Mouse (Mus musculus) layer of hippocampus, adult 2 months (tissue): ENCODE measurements around the gene Sag. TPM values are rescaled to one million over a fixed set of nuclear protein-coding genes. Genes with fewer than 3 reads are reported as not detected.
A peak's percentile ranks its signal among the peaks of the same experiment; 100 is the strongest.

Experiments
- DNase-seq, 2 experiments: peaks; one replicate each; pipeline ENCODE4 v3.0.0; 2022; ENCODE audit warnings: low spot score in 2 of 2
- H3K27ac ChIP-seq: fragments of 200-600 bp; 2 replicates; pipeline ENCODE4 v1.8.1; 2022
- H3K4me3 ChIP-seq: fragments of 200-600 bp; 2 replicates; pipeline ENCODE4 v1.8.1; 2022; ENCODE audit warnings: mild to moderate bottlenecking
- CTCF ChIP-seq: fragments of 200-600 bp; conservative IDR thresholded peaks from 2 replicates; pipeline ENCODE4 v1.8.1; 2022; ENCODE audit warnings: antibody characterized with exemption, mild to moderate bottlenecking, moderate library complexity
- total RNA-seq, 2 experiments: library from RNA; stranded (reverse); gene quantifications; 2 replicates each; pipeline ENCODE4 v1.2.3; 2021

Gene Sag
- total RNA-seq, 2 experiments from 2014 or later = 2.0 to 2.6 TPM

DNA sequence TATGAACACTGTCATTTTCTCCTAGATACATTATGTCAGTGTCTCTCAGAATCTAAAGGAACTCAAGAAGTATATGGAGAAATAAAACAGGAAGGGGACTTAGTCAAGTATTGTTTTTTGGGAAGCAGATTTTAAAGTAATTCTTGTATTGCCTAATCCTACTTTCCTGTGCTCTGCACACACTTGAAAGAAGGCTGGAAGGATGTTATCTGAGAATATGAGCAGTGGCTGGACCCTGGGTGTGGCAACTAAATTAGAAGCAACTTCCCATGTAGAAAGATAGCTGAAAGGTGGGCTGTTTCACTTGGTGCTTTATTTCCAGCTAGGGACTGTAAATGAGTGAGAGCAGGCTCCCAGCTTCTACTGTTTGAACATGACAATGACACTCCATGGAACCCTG is 69.6 kb downstream of the Sag start:
- no peak for DNase-seq
- Histone ChIP-seq H3K27ac (no peak overlapping the region), H3K4me3 (no peak overlapping the region)
- TF ChIP-seq CTCF = no peak

DNA sequence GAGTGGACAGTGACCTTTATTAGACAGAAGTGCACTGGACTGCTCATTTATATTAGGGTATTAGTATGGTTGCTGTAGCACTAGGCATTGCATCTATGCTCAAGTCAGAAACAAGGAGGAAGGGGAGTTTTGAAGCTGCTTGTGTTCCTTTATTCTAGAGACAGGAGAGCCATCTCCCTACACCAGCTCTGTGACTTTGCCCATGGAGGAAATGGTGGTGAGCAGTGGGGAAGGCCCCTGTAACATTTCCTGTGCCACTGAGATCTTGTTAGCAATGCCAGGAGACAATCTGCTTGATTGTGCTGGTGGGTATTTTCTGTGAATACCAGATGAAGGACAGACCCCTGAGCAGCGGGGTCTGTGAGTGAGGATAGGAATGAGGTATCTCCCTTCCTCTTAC is 72.6 kb downstream of the Sag start:
- H3K4me3 ChIP-seq = no peak overlapping the region
- TF ChIP-seq CTCF = no peak
- no peak overlapping the region for H3K27ac ChIP-seq
- no peak for DNase-seq

DNA sequence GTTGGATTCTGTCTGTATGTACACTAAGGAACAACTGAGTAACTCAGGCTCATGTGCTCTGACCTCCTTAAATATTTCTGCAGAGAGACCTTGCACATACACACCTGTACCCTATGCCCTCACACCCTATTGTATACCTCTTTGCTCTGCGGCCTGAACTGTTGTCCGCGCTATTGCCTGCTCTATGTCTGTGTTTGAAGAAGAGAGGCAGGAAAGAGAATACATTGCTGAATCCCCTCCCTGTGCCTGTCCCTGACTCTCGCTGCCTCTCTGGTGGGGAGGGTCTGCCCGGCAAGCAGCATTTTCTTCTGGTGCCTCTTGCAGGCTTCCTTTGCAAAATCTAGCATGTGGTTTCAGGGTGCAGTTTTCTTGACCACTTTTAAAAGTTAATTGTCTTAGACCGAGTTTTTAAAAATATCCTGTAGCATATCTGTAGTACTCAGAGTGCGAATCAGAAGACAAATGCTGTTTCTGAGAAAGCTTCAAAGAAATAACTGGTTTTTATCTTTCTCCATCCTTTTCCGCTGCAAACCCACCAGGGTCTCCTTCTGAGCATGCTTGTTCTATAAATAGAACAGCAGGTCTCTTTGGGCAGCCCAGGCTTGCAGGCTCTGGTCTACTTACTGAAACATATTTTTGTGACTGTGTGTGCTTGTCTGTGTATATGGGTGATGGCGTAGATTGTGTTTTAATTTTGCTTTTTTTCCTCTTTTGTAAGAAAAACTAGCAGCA is 74.2 kb downstream of the Sag start:
- DNase-seq = no peak
- Histone ChIP-seq H3K4me3 (no peak overlapping the region), H3K27ac (peak overlapping the region; percentile 1; the same call in 1 of the 2 replicates)
- no peak for TF ChIP-seq CTCF

DNA sequence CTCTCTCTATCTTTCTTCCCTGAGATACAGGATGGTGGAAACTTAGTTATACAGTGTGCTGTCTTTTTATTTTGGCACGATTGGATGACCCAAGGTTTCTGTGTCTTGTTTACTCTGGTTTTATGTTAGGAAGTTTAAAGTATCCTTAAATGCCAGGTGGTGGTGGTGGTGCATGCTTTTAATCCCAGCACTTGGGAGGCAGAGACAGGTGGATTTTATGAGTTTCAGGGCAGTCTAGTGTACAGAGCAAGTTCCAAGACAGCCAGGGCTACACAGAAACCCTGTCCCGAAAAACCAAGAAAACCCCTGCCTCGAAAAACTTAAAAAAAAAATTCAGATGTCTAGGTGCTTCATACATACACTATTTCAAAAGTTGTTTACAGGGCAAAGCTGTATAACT is 75.6 kb downstream of the Sag start:
- H3K4me3 ChIP-seq = no peak overlapping the region
- no peak for DNase-seq
- TF ChIP-seq CTCF = no peak
- peak overlapping the region; percentile 83 for H3K27ac ChIP-seq

DNA sequence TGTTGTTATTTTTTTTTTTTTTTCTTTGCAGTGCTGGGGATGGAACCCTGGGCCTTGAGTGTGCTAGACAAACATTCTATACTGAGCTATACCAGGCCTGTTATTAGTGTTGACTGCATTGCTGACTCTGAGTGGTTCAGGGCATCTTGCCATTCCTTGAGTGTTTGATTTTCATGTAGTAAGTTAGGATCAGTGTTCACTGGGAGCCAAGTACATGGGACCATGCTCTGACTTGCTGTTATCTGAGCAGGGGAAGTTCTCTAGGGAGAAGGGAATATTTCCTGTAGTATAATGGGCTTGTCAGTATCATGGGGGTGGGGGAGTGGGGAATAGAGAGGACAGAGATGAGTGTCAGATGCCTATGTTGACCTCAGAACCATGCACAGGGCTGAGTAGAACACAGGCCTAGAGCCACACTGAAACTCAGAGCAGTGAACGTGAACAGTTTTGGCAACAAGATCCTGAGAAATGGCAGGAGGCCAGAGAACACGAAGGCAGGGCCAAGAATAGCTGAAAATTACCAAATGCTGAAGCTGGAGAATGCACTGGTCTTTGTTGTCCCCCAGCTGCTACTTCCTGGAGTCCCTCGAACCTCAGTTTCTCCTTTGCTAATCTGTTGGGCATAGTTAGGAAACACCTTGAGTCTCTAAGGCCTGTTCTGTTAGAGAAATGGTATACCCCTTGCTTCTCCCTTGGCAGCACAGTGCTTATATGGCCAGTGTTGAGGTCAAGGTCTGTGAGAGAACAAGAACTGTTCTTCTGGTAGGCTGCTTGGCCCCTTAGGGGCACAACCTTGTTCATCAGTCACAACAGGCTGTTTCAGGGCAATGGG is 76.2 kb downstream of the Sag start:
- H3K4me3 ChIP-seq = no peak overlapping the region
- TF ChIP-seq CTCF = no peak
- H3K27ac ChIP-seq = peak overlapping the region; percentile 83
- peak; percentile 82 for DNase-seq

DNA sequence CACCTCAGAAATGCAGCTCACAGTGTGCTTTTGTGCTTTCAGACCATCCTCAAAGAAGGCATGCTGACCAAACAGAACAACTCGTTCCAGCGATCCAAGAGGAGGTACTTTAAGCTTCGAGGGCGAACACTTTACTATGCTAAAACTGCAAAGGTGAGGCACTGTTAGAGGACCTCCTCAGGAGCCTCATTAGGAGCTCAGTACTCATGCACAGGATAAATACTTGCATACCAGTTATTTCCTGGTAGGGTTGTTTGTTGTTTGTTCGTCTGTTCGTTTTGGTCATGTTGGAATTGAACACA is 76.8 kb downstream of the Sag start:
- Histone ChIP-seq H3K27ac (peak overlapping the region; percentile 83), H3K4me3 (no peak overlapping the region)
- no peak for TF ChIP-seq CTCF
- DNase-seq = no peak

DNA sequence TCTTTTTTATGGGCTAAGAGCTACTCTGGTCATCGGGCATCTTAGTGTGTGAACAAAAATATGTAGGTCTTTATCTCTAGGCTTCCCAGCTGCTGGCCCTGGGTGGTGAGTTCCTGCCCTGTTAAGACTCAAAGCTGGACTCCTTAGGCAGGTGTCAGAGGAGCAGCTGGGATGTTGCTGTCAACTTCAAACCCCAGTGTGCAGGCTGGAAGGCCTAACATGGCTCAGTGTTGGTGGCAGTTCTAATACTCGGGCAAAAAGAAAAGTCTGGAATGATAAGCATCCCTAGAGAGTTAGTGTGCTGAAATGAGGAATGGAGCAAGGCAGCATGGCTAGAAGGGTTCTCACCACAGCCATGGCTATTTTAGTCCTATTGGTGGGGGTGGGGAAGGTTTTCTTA is 77.4 kb downstream of the Sag start:
- no peak for DNase-seq
- Histone ChIP-seq H3K4me3 (no peak overlapping the region), H3K27ac (peak overlapping the region; percentile 83)
- TF ChIP-seq CTCF = no peak

DNA sequence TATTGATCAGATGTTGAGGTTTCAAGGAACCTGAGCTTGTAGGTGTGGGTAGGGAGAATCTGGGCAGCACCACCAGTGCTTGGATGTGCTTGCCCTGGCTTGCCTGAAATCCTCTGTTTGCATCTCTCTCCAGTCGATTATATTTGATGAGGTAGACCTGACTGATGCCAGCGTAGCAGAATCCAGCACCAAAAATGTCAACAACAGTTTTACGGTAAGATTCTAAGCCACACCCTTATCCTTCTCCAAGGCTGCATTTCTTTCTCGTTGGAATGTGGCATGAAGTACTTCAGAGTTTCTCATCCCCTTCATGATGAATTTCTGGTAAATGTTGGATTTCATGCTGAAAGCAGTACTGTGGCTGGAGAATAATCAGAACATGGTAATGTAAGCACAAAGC is 78.2 kb downstream of the Sag start:
- Histone ChIP-seq H3K4me3 (no peak overlapping the region), H3K27ac (peak overlapping the region; percentile 83; the same call in 1 of the 2 replicates)
- no peak for TF ChIP-seq CTCF
- DNase-seq = no peak

DNA sequence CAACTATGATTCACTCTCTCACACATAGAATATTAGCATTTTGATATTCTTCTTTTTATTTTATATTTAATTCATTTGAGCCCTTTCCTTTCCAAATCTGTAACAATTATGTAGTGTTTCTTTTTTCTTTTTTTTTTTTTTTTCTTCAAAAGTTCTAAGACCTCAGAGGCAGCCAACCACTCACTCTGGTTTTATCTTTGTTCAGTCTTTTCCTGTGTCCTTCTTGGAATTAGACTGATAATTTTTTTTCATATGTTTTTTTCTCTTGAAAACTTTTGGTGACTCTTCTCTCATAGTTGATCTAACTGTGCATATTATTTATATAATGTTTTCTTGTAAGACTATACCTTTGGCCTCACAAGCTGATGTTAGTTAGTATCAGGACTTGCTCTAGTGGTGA is 79.1 kb downstream of the Sag start:
- Histone ChIP-seq H3K27ac (no peak overlapping the region), H3K4me3 (no peak overlapping the region)
- no peak for DNase-seq
- TF ChIP-seq CTCF = no peak

DNA sequence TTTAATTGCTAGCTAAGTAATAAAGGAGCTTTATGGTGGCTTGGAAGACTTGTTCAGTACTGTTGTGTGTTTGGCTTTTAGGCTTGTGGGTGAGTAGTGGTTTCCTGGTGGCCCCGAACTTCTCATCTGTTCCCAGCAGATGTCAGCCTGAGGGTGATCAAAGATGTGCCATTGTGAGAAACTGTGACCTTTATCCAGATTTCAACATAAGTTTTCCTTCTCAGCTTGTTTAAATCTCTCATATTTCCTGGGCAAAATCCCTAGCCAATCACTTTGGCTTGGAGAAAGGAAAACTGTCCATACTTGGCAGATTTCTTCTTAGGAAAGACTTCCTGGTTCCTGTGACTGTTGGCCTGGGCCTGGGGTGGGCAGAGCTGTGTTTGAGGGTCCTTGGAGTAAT is 87.5 kb downstream of the Sag start:
- Histone ChIP-seq H3K4me3 (no peak overlapping the region), H3K27ac (peak overlapping the region; percentile 51; the same call in 1 of the 2 replicates)
- no peak for DNase-seq
- TF ChIP-seq CTCF = no peak

DNA sequence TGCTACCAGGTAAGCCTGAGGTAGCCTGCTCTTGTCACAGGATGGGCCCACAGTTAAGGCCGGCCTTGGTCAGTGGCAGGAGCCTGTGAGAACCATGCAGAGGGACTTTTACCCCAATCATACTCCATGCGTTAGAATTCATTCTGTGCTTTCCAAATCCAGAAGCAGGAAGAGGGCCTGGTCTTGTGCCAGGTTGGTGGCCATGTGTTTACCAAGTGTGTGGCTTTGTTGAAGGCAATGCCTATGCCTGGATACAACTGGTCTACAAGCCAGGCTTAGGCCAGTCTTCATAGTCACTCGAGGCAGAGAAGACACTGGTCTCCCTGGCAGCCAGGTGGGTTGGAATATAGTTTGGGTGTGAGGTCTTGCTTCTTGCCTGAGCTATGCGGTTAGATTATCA is 88.2 kb downstream of the Sag start:
- no peak overlapping the region for H3K4me3 ChIP-seq
- no peak for DNase-seq
- TF ChIP-seq CTCF = no peak
- peak overlapping the region; percentile 53 for H3K27ac ChIP-seq

DNA sequence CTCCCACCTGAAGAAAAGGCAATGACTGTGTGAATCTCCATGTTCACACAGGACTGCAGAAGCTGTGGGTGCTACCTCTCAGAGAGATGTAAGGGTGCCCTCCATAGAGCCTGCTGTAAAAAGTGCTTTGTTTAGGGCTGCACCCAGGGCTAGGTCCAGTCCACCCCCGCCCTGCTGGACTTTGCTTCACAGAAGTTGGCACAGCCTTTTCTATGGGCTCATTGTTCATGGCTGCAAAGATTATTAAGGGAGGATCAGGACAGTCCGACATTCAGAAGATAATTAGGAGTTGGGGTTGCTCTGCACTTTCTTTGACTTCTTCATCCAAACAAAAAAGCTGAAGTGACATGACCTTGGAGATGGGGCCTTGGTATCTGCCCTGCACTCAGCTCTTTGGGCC is 89.0 kb downstream of the Sag start:
- DNase-seq = no peak
- TF ChIP-seq CTCF = no peak

DNA sequence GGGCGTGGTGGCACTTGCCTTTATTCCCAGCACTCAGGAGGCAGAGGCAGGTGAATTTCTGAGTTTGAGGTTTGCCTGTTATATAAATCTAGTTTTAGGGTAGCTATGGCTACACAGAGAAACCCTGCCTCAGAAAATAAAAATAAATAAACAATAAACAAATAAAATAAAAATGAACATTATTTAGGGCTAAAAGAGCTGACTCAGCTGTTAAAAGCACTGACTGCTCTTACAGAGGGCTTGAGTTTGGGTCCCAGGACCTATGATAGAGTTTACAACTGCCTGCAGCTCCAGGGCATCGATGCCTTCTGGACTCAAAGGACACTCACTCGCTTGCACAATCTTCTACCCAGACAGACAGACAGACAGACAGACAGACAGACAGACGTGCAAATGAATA is 89.9 kb downstream of the Sag start:
- no peak for TF ChIP-seq CTCF
- no peak overlapping the region for H3K4me3 ChIP-seq
- no peak for DNase-seq
- H3K27ac ChIP-seq = no peak overlapping the region

More for the DNA sequence above, 89.0 kb downstream of the Sag start:
- Histone ChIP-seq H3K4me3 (no peak overlapping the region), H3K27ac (peak overlapping the region; percentile 53)

Other genes with a start within 250 kb of the Sag start
- 100 to 1,000 TPM; 100 to 105 TPM for gene Ngef, start 229.8 kb upstream of the Sag start, total RNA-seq
- gene Inpp5d, start 183.4 kb upstream of the Sag start, total RNA-seq = 10 to 100 TPM; 14.1 to 21.0 TPM
- gene Atg16l1, start 47.8 kb upstream of the Sag start, total RNA-seq = 10 to 100 TPM; 66.2 to 71.9 TPM
- 100 to 1,000 TPM; 103 to 117 TPM for gene Dgkd, start 49.6 kb downstream of the Sag start, total RNA-seq
- 10 to 100 TPM; 22.9 to 26.7 TPM for gene Usp40, start 204.9 kb downstream of the Sag start, total RNA-seq